Mouse (Mus musculus): ENCODE data around the gene Trim50. TPM values are rescaled to one million over a fixed set of nuclear protein-coding genes. Genes with fewer than 3 reads are reported as not detected.

Gene Trim50
- total RNA-seq, 1 experiment: not detected

- Histone ChIP-seq H3K27ac (ENCODE audit: insufficient read depth, low read depth, low read length, poor library complexity, severe bottlenecking) (no peak overlapping the region), H3K36me3 (ENCODE audit: control insufficient read depth, insufficient read depth, low read length, poor library complexity, severe bottlenecking) (peaks cover 64% of the 10 kb centered on the region), H3K4me1 (ENCODE audit: control insufficient read depth in 2 of 2, insufficient read depth in 2 of 2, low read length in 2 of 2, poor library complexity in 1 of 2) (no peaks in the 10 kb centered on the region), H3K9ac (ENCODE audit: insufficient read depth, low read depth, low read length, poor library complexity, severe bottlenecking) (no peak overlapping the region), H3K4me3 (ENCODE audit: insufficient read depth in 1 of 2, low read depth in 1 of 2, low read length in 2 of 2, poor library complexity in 1 of 2, severe bottlenecking in 1 of 2) (no peak overlapping the region), H3K9me3 (ENCODE audit: control insufficient read depth, insufficient read depth, low read depth, low read length) (no peaks in the 10 kb centered on the region)
- in situ Hi-C loops (cut with MboI; ENCODE audit: low sequenced_read_pairs in 2 of 2, unreplicated experiment in 2 of 2): no loop called here
- DNase-seq (ENCODE audit: low read depth, low spot score): no peak
- TF ChIP-seq HCFC1 (IDR thresholded peaks at IDR 0.05; ENCODE audit: borderline replicate concordance, insufficient read depth, low read length): no peak
- no peak for TF ChIP-seq ZNF384 (IDR thresholded peaks at IDR 0.05; ENCODE audit: low read depth, low read length)
- TF ChIP-seq MAFK (IDR thresholded peaks at IDR 0.05; ENCODE audit: insufficient read depth, low read depth, low read length): no peak
- no peak for TF ChIP-seq ZC3H11A (IDR thresholded peaks at IDR 0.05; ENCODE audit: borderline replicate concordance, low read depth, low read length)
- no peak for TF ChIP-seq CHD2 (IDR thresholded peaks at IDR 0.05; ENCODE audit: low read depth, low read length)
Observed at GRCm38 (mm10) chr5:135376341-135376740, 23.2 kb downstream of the Trim50 start.

- no peak for DNase-seq (ENCODE audit: low read depth, low spot score)
- TF ChIP-seq CHD2 (IDR thresholded peaks at IDR 0.05; ENCODE audit: low read depth, low read length) (no peak), ZNF384 (IDR thresholded peaks at IDR 0.05; ENCODE audit: low read depth, low read length) (no peak), MAFK (IDR thresholded peaks at IDR 0.05; ENCODE audit: insufficient read depth, low read depth, low read length) (no peak), ZC3H11A (IDR thresholded peaks at IDR 0.05; ENCODE audit: borderline replicate concordance, low read depth, low read length) (no peak), HCFC1 (IDR thresholded peaks at IDR 0.05; ENCODE audit: borderline replicate concordance, insufficient read depth, low read length) (no peak)
- Histone ChIP-seq H3K4me3 (ENCODE audit: insufficient read depth in 1 of 2, low read depth in 1 of 2, low read length in 2 of 2, poor library complexity in 1 of 2, severe bottlenecking in 1 of 2) (no peak overlapping the region), H3K4me1 (ENCODE audit: control insufficient read depth in 2 of 2, insufficient read depth in 2 of 2, low read length in 2 of 2, poor library complexity in 1 of 2) (no peaks in the 10 kb centered on the region), H3K36me3 (ENCODE audit: control insufficient read depth, insufficient read depth, low read length, poor library complexity, severe bottlenecking) (peaks cover 80% of the 10 kb centered on the region), H3K27ac (ENCODE audit: insufficient read depth, low read depth, low read length, poor library complexity, severe bottlenecking) (no peak overlapping the region), H3K9me3 (ENCODE audit: control insufficient read depth, insufficient read depth, low read depth, low read length) (no peaks in the 10 kb centered on the region), H3K9ac (ENCODE audit: insufficient read depth, low read depth, low read length, poor library complexity, severe bottlenecking) (no peak overlapping the region)
- in situ Hi-C loops (cut with MboI; ENCODE audit: low sequenced_read_pairs in 2 of 2, unreplicated experiment in 2 of 2): no loop called here
Observed at GRCm38 (mm10) chr5:135380681-135381080, 27.6 kb downstream of the Trim50 start.

GRCm38 (mm10) chr5:135381356-135381925, 28.3 kb downstream of the Trim50 start:
- TF ChIP-seq ZC3H11A (IDR thresholded peaks at IDR 0.05; ENCODE audit: borderline replicate concordance, low read depth, low read length): no peak
- no peak for TF ChIP-seq HCFC1 (IDR thresholded peaks at IDR 0.05; ENCODE audit: borderline replicate concordance, insufficient read depth, low read length)
- TF ChIP-seq ZNF384 (IDR thresholded peaks at IDR 0.05; ENCODE audit: low read depth, low read length): no peak
- no peak for TF ChIP-seq CHD2 (IDR thresholded peaks at IDR 0.05; ENCODE audit: low read depth, low read length)
- no peak for TF ChIP-seq MAFK (IDR thresholded peaks at IDR 0.05; ENCODE audit: insufficient read depth, low read depth, low read length)
- Histone ChIP-seq H3K4me3 (ENCODE audit: insufficient read depth in 1 of 2, low read depth in 1 of 2, low read length in 2 of 2, poor library complexity in 1 of 2, severe bottlenecking in 1 of 2) (no peak overlapping the region), H3K9ac (ENCODE audit: insufficient read depth, low read depth, low read length, poor library complexity, severe bottlenecking) (no peak overlapping the region), H3K9me3 (ENCODE audit: control insufficient read depth, insufficient read depth, low read depth, low read length) (no peaks in the 10 kb centered on the region), H3K27ac (ENCODE audit: insufficient read depth, low read depth, low read length, poor library complexity, severe bottlenecking) (no peak overlapping the region), H3K36me3 (ENCODE audit: control insufficient read depth, insufficient read depth, low read length, poor library complexity, severe bottlenecking) (peaks cover 75% of the 10 kb centered on the region), H3K4me1 (ENCODE audit: control insufficient read depth in 2 of 2, insufficient read depth in 2 of 2, low read length in 2 of 2, poor library complexity in 1 of 2) (no peaks in the 10 kb centered on the region)
- in situ Hi-C loops (cut with MboI; ENCODE audit: low sequenced_read_pairs in 2 of 2, unreplicated experiment in 2 of 2): no loop called here
- no peak for DNase-seq (ENCODE audit: low read depth, low spot score)

GRCm38 (mm10) chr5:135382746-135383145, 29.7 kb downstream of the Trim50 start:
- H3K9ac ChIP-seq (ENCODE audit: insufficient read depth, low read depth, low read length, poor library complexity, severe bottlenecking): no peak overlapping the region
- in situ Hi-C loops (cut with MboI; ENCODE audit: low sequenced_read_pairs in 2 of 2, unreplicated experiment in 2 of 2): no loop called here
- no peak for TF ChIP-seq ZNF384 (IDR thresholded peaks at IDR 0.05; ENCODE audit: low read depth, low read length)
- TF ChIP-seq ZC3H11A (IDR thresholded peaks at IDR 0.05; ENCODE audit: borderline replicate concordance, low read depth, low read length): no peak
- TF ChIP-seq HCFC1 (IDR thresholded peaks at IDR 0.05; ENCODE audit: borderline replicate concordance, insufficient read depth, low read length): no peak
- no peak for TF ChIP-seq MAFK (IDR thresholded peaks at IDR 0.05; ENCODE audit: insufficient read depth, low read depth, low read length)
- TF ChIP-seq CHD2 (IDR thresholded peaks at IDR 0.05; ENCODE audit: low read depth, low read length): no peak
- H3K4me3 ChIP-seq (ENCODE audit: insufficient read depth in 1 of 2, low read depth in 1 of 2, low read length in 2 of 2, poor library complexity in 1 of 2, severe bottlenecking in 1 of 2): no peak overlapping the region
- H3K36me3 ChIP-seq (ENCODE audit: control insufficient read depth, insufficient read depth, low read length, poor library complexity, severe bottlenecking): peaks cover 80% of the 10 kb centered on the region
- H3K9me3 ChIP-seq (ENCODE audit: control insufficient read depth, insufficient read depth, low read depth, low read length): no peaks in the 10 kb centered on the region
- no peaks in the 10 kb centered on the region for H3K4me1 ChIP-seq (ENCODE audit: control insufficient read depth in 2 of 2, insufficient read depth in 2 of 2, low read length in 2 of 2, poor library complexity in 1 of 2)
- no peak for DNase-seq (ENCODE audit: low read depth, low spot score)
- no peak overlapping the region for H3K27ac ChIP-seq (ENCODE audit: insufficient read depth, low read depth, low read length, poor library complexity, severe bottlenecking)

Measured in ES-E14 (cell line).